Mouse (Mus musculus) mouse embryonic stem cell (cell line): ENCODE measurements around the gene Hyls1.
"Not testable (repeated sequence)": the region's sequence is repeated elsewhere in the genome, so short reads cannot be mapped to it uniquely, and the experiment has no call there.

ENCODE experiments used
- in situ Hi-C, 2 experiments: fragments of 300-500 bp; cut with MboI; formaldehyde crosslinking; loops; 1 replicate in 1 of 2; 3 replicates in 1 of 2; pipeline ENCODE4 v1.14.3; 2019 to 2020; ENCODE audit warnings: low sequenced_read_pairs in 2 of 2, low pct_unique_long_range_greater_than_20kb in 1 of 2, mixed read lengths in 1 of 2; ENCODE audit not compliant: unreplicated experiment in 1 of 2

The Hyls1 gene

GRCm38 (mm10) chr9:35569571-35570534 lies at the start of gene Hyls1, which contains the start of gene Pate2:
Hyls1 (minus strand) TSS chr9:35570398.
Pate2 (plus strand) TSS chr9:35570284.
- in situ Hi-C loops = loop anchor here in 1 of 2 experiments (25.0 kb wide), 1 partner anchor 1142 kb away; no protein-coding TSS in a partner anchor

- in situ Hi-C loops = not testable (repeated sequence)
Measured at GRCm38 (mm10) chr9:35616784-35617183, 46.6 kb upstream of the Hyls1 start.

- in situ Hi-C loops = no loop called here
Measured at GRCm38 (mm10) chr9:35614005-35614404, 43.8 kb upstream of the Hyls1 start.

- in situ Hi-C loops = no loop called here
Measured at GRCm38 (mm10) chr9:35611841-35612240, 41.6 kb upstream of the Hyls1 start, which contains the start of gene Pate4. Pate4 (minus strand) TSS chr9:35611941.

GRCm38 (mm10) chr9:35607647-35608405 lies 37.6 kb upstream of the Hyls1 start:
- in situ Hi-C loops = no loop called here

GRCm38 (mm10) chr9:35592903-35593302 lies 22.7 kb upstream of the Hyls1 start:
- in situ Hi-C loops = no loop called here

GRCm38 (mm10) chr9:35587674-35588073 lies 17.5 kb upstream of the Hyls1 start:
- in situ Hi-C loops = no loop called here

GRCm38 (mm10) chr9:35574416-35574815 lies 4.2 kb upstream of the Hyls1 start:
- in situ Hi-C loops = loop anchor here in 1 of 2 experiments (25.0 kb wide), 1 partner anchor 1138 kb away; no protein-coding TSS in a partner anchor

- in situ Hi-C loops = loop anchor here in 1 of 2 experiments (25.0 kb wide), 1 partner anchor 1142 kb away; no protein-coding TSS in a partner anchor
Measured at GRCm38 (mm10) chr9:35570663-35571062, 465 bp upstream of the Hyls1 start.

- in situ Hi-C loops = loop anchor here in 1 of 2 experiments (25.0 kb wide), 1 partner anchor 1144 kb away; no protein-coding TSS in a partner anchor
Measured at GRCm38 (mm10) chr9:35567995-35568394, 2.2 kb downstream of the Hyls1 start.

GRCm38 (mm10) chr9:35564536-35565240 lies 5.5 kb downstream of the Hyls1 start:
- in situ Hi-C loops = loop anchor here in 1 of 2 experiments (25.0 kb wide), 1 partner anchor 1148 kb away; no protein-coding TSS in a partner anchor

- in situ Hi-C loops = loop anchor here in 1 of 2 experiments (25.0 kb wide), 1 partner anchor 1151 kb away; no protein-coding TSS in a partner anchor
Measured at GRCm38 (mm10) chr9:35561583-35561982, 8.6 kb downstream of the Hyls1 start.

- in situ Hi-C loops = loop anchor here in 1 of 2 experiments (25.0 kb wide), 1 partner anchor 1151 kb away; no protein-coding TSS in a partner anchor
Measured at GRCm38 (mm10) chr9:35561076-35561475, 9.1 kb downstream of the Hyls1 start.

GRCm38 (mm10) chr9:35559009-35559890 lies 10.9 kb downstream of the Hyls1 start:
- in situ Hi-C loops = loop anchor here in 1 of 2 experiments (25.0 kb wide), 1 partner anchor 1153 kb away; no protein-coding TSS in a partner anchor

- in situ Hi-C loops = loop anchor here in 1 of 2 experiments (25.0 kb wide), 1 partner anchor 1154 kb away; no protein-coding TSS in a partner anchor
Measured at GRCm38 (mm10) chr9:35558257-35559008, 11.8 kb downstream of the Hyls1 start, which contains the start of the genes Ddx25 and Pus3. Ddx25 (minus strand) TSS chr9:35558528. Pus3 (plus strand) TSS chr9:35558595.

- in situ Hi-C loops = loop anchor here in 1 of 2 experiments (25.0 kb wide), 1 partner anchor 1156 kb away; no protein-coding TSS in a partner anchor
Measured at GRCm38 (mm10) chr9:35556494-35557102, 13.6 kb downstream of the Hyls1 start.
